Mouse (Mus musculus) liver, adult 2 months (tissue): ENCODE results near the gene Mrpl34. TPM values are rescaled to one million over a fixed set of nuclear protein-coding genes. Genes with fewer than 3 reads are reported as not detected.

Experiments
- DNase-seq: peaks from one replicate; pipeline ENCODE4 v3.0.0-alpha.2; 2011; ENCODE audit warnings: low read depth, low spot score; ENCODE audit errors: extremely low read depth
- H3K27ac ChIP-seq: fragments of 200-500 bp; replicated peaks from 2 replicates; pipeline ENCODE4 v1.5.1; 2012; ENCODE audit warnings: low read depth, mild to moderate bottlenecking, control low read depth, inconsistent platforms, low read length; ENCODE audit not compliant: insufficient read depth
- H3K27me3 ChIP-seq: fragments of 200-500 bp; 2 replicates; pipeline ENCODE4 v1.6.1; 2012; ENCODE audit warnings: mild to moderate bottlenecking, moderate library complexity, low read length, inconsistent platforms; ENCODE audit not compliant: control insufficient read depth, insufficient read depth
- H3K36me3 ChIP-seq: fragments of 200-500 bp; 2 replicates; pipeline ENCODE4 v1.6.1; 2012; ENCODE audit warnings: low read length, inconsistent platforms; ENCODE audit not compliant: control insufficient read depth, insufficient read depth
- H3K4me1 ChIP-seq: fragments of 200-500 bp; 2 replicates; pipeline ENCODE4 v1.6.1; 2011; ENCODE audit warnings: low read length; ENCODE audit not compliant: control insufficient read depth, insufficient read depth
- H3K4me3 ChIP-seq: fragments of 200-500 bp; 2 replicates; pipeline ENCODE4 v1.5.1; 2011; ENCODE audit warnings: low read depth, mild to moderate bottlenecking, control low read depth, low read length, moderate library complexity; ENCODE audit not compliant: insufficient read depth
- H3K79me2 ChIP-seq: fragments of 200-500 bp; 2 replicates; pipeline ENCODE4 v1.6.1; 2012; ENCODE audit warnings: inconsistent platforms, mild to moderate bottlenecking, low read length, moderate library complexity; ENCODE audit not compliant: control insufficient read depth, insufficient read depth
- H3K9ac ChIP-seq: fragments of 200-500 bp; 2 replicates; pipeline ENCODE4 v1.6.1; 2012; ENCODE audit warnings: low read depth, mild to moderate bottlenecking, control low read depth, inconsistent platforms, low read length
- CTCF ChIP-seq: fragments of 200-500 bp; IDR thresholded peaks from 2 replicates; pipeline ENCODE4 v1.5.1; 2011; ENCODE audit warnings: low read depth, low read length, control low read depth
- POLR2A ChIP-seq: fragments of 200-500 bp; IDR thresholded peaks from 2 replicates; pipeline ENCODE4 v1.6.1; 2011; ENCODE audit warnings: low read length, control low read depth; ENCODE audit not compliant: insufficient read depth; ENCODE audit errors: extremely low read depth
- WGBS: fragments of 180-500 bp; shearing (Covaris S2); methylation state at CpG from one replicate; pipeline ENCODE4 v1.1.7; 2018; 5-methylcytosine and 5-hydroxymethylcytosine counted together
- polyA plus RNA-seq: library from polyadenylated mRNA; depleted of rRNA; stranded (reverse); fragments of >200 nt; gene quantifications from 2 replicates; pipeline ENCODE4 v1.2.3, GENCODE M21; 2012
- total RNA-seq: library from RNA; depleted of rRNA; stranded (reverse); fragments of >200 nt; gene quantifications from 2 replicates; pipeline ENCODE4 v1.2.3, GENCODE M21; 2014

Gene Mrpl34
- total and polyA plus RNA-seq, 2 experiments, result 35.1 to 104 TPM

- Histone ChIP-seq H3K4me1 (peaks cover 3% of the 10 kb centered on the region; the same call in 1 of the 2 replicates), H3K4me3 (no peak overlapping the region), H3K9ac (no peak overlapping the region), H3K79me2 (peaks cover 4% of the 10 kb centered on the region; the same call in 1 of the 2 replicates), H3K27me3 (no peaks in the 10 kb centered on the region), H3K27ac (no peak overlapping the region), H3K36me3 (no peaks in the 10 kb centered on the region)
- no peak for DNase-seq
- 64% methylated on average over 8 of the region's 8 CpGs for WGBS
- TF ChIP-seq CTCF (no peak), POLR2A (no peak)
These were observed 19.2 kb downstream of the Mrpl34 start for GRCm38 (mm10) chr8:71483932-71484331.

GRCm38 (mm10) chr8:71484736-71485135 is 20.0 kb downstream of the Mrpl34 start:
- Histone ChIP-seq H3K36me3 (no peaks in the 10 kb centered on the region), H3K79me2 (peaks cover 6% of the 10 kb centered on the region; the same call in 1 of the 2 replicates), H3K27me3 (no peaks in the 10 kb centered on the region), H3K27ac (no peak overlapping the region), H3K4me1 (peaks cover 6% of the 10 kb centered on the region), H3K4me3 (no peak overlapping the region), H3K9ac (no peak overlapping the region)
- DNase-seq, result no peak
- no peak for TF ChIP-seq POLR2A
- no peak for TF ChIP-seq CTCF
- WGBS, result 94% methylated on average over 19 of the region's 19 CpGs

GRCm38 (mm10) chr8:71485142-71486135 is 20.7 kb downstream of the Mrpl34 start, which contains the start of gene Ano8:
Gene Ano8, minus strand, starts transcription at chr8:71485963.
- no peak within 1 kb of the TSS for H3K27ac ChIP-seq
- H3K4me1 ChIP-seq, result peaks cover 6% of the 10 kb centered on the region
- no peaks in the 10 kb centered on the region for H3K36me3 ChIP-seq
- H3K9ac ChIP-seq, result peak within 1 kb of the TSS; percentile 83
- H3K27me3 ChIP-seq, result no peaks in the 10 kb centered on the region
- H3K4me3 ChIP-seq, result peak within 1 kb of the TSS; percentile 62
- DNase-seq, result peak; percentile 47
- peaks cover 6% of the 10 kb centered on the region; the same call in 1 of the 2 replicates for H3K79me2 ChIP-seq
- TF ChIP-seq CTCF (no peak), POLR2A (no peak)
- 8% methylated on average over 58 of the region's 58 CpGs for WGBS

GRCm38 (mm10) chr8:71486136-71486529 is 21.4 kb downstream of the Mrpl34 start:
- peaks cover 6% of the 10 kb centered on the region; the same call in 1 of the 2 replicates for H3K79me2 ChIP-seq
- H3K27ac ChIP-seq, result no peak overlapping the region
- 16% methylated on average over 7 of the region's 7 CpGs for WGBS
- H3K36me3 ChIP-seq, result no peaks in the 10 kb centered on the region
- no peak for DNase-seq
- H3K27me3 ChIP-seq, result no peaks in the 10 kb centered on the region
- H3K9ac ChIP-seq, result no peak overlapping the region
- no peak overlapping the region for H3K4me3 ChIP-seq
- peaks cover 6% of the 10 kb centered on the region for H3K4me1 ChIP-seq
- no peak for TF ChIP-seq CTCF
- TF ChIP-seq POLR2A, result no peak

GRCm38 (mm10) chr8:71487691-71488445 is 23.1 kb downstream of the Mrpl34 start, which contains the start of gene Gtpbp3:
Gene Gtpbp3, plus strand, starts transcription at chr8:71488103.
- H3K4me1 ChIP-seq, result peaks cover 6% of the 10 kb centered on the region
- H3K79me2 ChIP-seq, result peaks cover 6% of the 10 kb centered on the region; the same call in 1 of the 2 replicates
- DNase-seq, result peak; percentile 51
- 0 out of 2 replicates have a peak, but pooled peaks have one; percentile 16 for TF ChIP-seq POLR2A
- no peak for TF ChIP-seq CTCF
- H3K27me3 ChIP-seq, result no peaks in the 10 kb centered on the region
- peak within 1 kb of the TSS; percentile 67 for H3K27ac ChIP-seq
- no peaks in the 10 kb centered on the region for H3K36me3 ChIP-seq
- H3K4me3 ChIP-seq, result peak within 1 kb of the TSS; percentile 75
- peak within 1 kb of the TSS; percentile 77 for H3K9ac ChIP-seq
- under 1% methylated on average over 33 of the region's 33 CpGs for WGBS
